8 mouse cellular contexts compared by ENCODE assay signal in the genomic region with DNA sequence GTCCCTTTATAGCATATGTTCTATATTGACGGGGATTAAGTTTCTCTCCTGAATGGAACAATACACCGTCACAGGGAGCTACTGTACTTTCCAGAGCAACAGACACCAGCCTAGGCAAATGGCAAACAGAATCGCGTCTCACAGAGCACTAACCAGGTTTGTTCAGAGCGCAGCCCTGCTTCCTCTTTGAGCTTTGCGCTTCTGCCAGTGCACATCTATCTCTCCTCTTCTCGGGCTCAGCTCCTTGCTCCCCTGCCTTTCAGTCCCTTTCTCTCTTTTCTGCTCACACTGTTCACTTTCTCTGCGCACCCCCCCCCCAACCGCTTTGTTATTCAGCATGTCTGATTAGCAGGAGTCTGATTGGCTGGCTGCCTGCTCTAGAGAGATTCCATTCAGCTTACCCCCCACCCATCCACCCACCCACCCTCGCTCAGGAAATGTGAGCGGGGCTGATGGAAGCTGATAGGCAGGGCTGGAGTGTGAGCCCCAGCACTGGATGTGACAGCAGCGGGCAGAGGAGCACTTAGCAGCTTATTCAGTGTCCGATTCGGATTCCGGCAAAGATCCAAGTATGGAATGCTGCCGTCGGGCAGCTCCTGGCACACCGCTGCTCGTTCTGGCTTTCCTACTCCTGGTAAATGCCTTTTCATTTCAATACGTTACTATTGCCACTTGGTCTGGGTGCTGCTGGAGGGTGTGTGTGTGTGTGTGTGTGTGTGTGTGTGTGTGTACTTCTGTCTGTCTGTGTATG.
DNase-seq lines count a peak whose midpoint lies in the region; ATAC-seq lines count a peak whose summit lies in the region.

No protein-coding gene starts in this region.

- ATAC-seq in intestine, embryonic 16.5 days, result peak; percentile 89

- 0 out of 2 replicates have a peak overlapping the region, but pooled peaks have one; percentile 29 for H3K27ac ChIP-seq in intestine, embryonic 16.5 days (ENCODE audit: low read length)

- WGBS in intestine, embryonic 16.5 days, result under 1% methylated on average over 20 of the region's 20 CpGs

- 0 out of 2 replicates have a peak, but pooled peaks cover 2% of the 10 kb centered on the region for H3K27me3 ChIP-seq in intestine, embryonic 16.5 days (replicated peaks; ENCODE audit: control insufficient read depth, insufficient read depth, low read length)

- no peaks in the 10 kb centered on the region for H3K9me3 ChIP-seq in intestine, embryonic 16.5 days (ENCODE audit: control insufficient read depth, low read length)

- H3K9ac ChIP-seq in intestine, embryonic 16.5 days (ENCODE audit: low read depth, low read length), result peak overlapping the region; percentile 60

- peak overlapping the region; percentile 66 for H3K4me2 ChIP-seq in intestine, embryonic 16.5 days (ENCODE audit: low read depth, low read length)

- H3K4me3 ChIP-seq in intestine, embryonic 16.5 days (ENCODE audit: low read length), result peak overlapping the region; percentile 50

- DNase-seq in adrenal gland, adult 18-20 months (ENCODE audit: low spot score in 2 of 2), result peak; percentile 25 to 33
- peak; percentile 89 for DNase-seq in embryo, embryonic 11 days
- peak; percentile 34 to 40 for DNase-seq in gastrocnemius, postnatal 36 days
- DNase-seq in left cerebral cortex, postnatal 10 days (ENCODE audit: extremely low spot score in 1 of 2, low spot score in 2 of 2), result peak; percentile 40 to 60
- peak; percentile 33 to 50 for DNase-seq in lung, postnatal 4 days
- peak; percentile 45 to 48 for DNase-seq in right cerebral cortex, adult 2 months (ENCODE audit: low spot score in 2 of 2)
- no peak for DNase-seq in MN1 (ENCODE audit: low spot score)

- no peaks in the 10 kb centered on the region for H3K4me1 ChIP-seq in intestine, embryonic 16.5 days (ENCODE audit: control insufficient read depth, insufficient read depth, low read length)

- intact Hi-C loops in gastrocnemius, postnatal 36 days (cut with DNase I), result no loop called here
- intact Hi-C loops in left cerebral cortex, postnatal 10 days (cut with DNase I), result no loop called here

- H3K36me3 ChIP-seq in intestine, embryonic 16.5 days (ENCODE audit: control insufficient read depth, insufficient read depth, low read length), result no peaks in the 10 kb centered on the region
